Mouse (Mus musculus): ENCODE measurements around the gene D630036H23Rik. TPM values are rescaled to one million over a fixed set of nuclear protein-coding genes. Genes with fewer than 3 reads are reported as not detected.
"Not testable (repeated sequence)": the region's sequence is repeated elsewhere in the genome, so short reads cannot be mapped to it uniquely, and the experiment has no call there.

D630036H23Rik gene
- 1.1 and 1.2 TPM in 2 replicates for polyA plus RNA-seq (2015; fragmentation: Nextera tagmentation; extraction: Ambion mirVana)

DNA sequence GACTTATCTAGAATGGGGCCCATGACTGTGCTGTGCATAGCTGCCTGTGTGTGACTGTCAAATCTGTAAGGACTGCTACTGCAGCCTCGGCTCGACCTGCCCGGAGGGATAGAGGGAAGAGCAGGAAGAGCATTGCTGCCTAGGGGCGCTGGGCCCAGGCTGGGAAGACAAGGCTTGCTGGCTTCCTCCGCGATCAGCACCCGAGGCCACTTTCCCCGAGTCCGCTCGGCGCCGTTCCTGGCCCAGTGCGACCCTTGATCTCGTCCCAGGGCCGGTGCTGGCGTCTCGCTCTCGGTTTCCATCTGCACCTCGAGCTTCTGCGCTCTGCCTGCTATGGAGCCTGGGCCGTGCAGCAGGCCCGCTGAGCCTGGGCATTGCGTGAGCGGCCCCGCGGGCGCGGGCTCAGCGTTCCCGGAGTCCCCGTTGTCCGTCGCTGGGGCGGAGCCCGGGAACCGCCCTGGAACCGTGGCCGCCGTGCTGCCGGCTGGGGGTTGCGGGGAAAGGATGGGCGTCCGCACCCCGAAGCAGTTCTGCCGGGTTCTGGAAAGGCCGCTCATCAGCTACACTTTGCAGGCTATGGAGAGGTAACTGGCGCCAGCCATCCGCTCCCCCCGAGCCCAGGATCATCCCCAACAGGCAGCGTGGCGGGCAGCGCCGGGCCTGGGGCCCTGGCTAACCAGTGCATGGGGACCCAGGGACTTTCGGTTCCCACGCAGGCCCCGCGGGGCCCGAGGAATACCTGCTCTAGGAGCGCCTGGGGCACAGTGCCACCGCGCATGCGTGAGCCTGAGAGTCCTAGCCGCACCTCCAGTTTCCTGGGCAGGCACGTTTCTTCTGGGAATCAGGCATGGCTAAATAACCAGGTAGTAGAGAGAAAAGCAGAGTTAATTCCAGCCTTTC lies at the start of gene D630036H23Rik, which contains the start of gene Ispd:
Gene D630036H23Rik, minus strand, starts transcription at position 741 of the 900 bp plus-strand sequence.
Gene Ispd, plus strand, starts transcription at position 10 of the 900 bp plus-strand sequence.
- ATAC-seq (ENCODE audit: low read depth) = peak; percentile 96
- under 1% methylated on average over 64 of the region's 64 CpGs for WGBS

DNA sequence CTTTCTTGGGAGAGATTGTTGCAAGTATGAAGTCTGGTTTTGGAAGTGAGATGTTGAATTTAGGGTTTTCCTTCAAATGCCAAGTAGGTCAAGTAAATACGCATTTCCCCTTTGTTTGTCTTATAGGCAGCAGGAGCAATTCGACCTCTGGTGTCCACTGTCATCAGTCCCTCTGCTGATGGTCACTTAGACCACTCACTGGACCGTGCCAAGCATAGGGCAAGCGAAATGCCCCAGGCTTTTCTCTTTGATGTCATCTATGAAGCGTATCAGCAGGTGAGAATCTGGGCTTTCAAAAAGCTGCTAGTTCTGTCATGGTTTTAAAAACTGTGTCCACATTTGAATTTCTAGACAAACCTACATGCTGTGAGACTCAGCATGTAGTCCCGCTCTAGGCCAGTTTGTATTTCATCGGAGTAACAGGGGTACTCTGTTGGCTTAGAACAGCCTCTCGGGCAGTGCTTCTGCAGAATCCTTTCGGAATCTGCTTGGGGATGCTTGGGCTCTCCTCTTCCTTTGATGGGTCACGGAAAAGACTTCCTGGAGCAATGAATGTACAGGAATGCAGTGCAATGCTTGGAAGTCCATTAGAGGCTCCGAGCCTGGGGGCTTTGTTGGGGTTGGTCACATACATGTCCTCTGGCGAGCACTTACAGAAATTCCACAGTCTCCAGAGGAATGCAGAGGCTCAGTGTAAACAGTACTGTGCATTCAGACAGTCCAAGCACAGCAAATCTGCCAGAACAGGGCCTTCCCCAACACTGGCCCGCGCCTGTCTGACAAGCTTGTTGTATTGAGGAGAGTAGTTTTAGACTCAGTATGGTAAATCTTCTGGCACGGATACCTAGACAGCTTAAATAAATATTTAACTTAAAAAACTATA lies 44.4 kb upstream of the D630036H23Rik start:
- Histone ChIP-seq H3K9me3 (no peaks in the 10 kb centered on the region), H3K4me3 (no peak overlapping the region), H3K36me3 (no peaks in the 10 kb centered on the region), H3K9ac (no peak overlapping the region), H3K4me1 (replicated peaks) (peaks cover 16% of the 10 kb centered on the region; the same call in 1 of the 2 replicates), H3K27me3 (no peaks in the 10 kb centered on the region), H3K27ac (replicated peaks) (peak overlapping the region; percentile 6; the same call in 1 of the 2 replicates), H3K4me2 (no peak overlapping the region)
- WGBS = 48% methylated on average over 15 of the region's 15 CpGs
- no peak for ATAC-seq (ENCODE audit: low read depth)

More for the DNA sequence above, at the start of gene D630036H23Rik, which contains the start of gene Ispd:
- H3K4me3 ChIP-seq = peak within 1 kb of the TSS; percentile 53
- no peaks in the 10 kb centered on the region for H3K27me3 ChIP-seq
- H3K4me2 ChIP-seq = peak within 1 kb of the TSS; percentile 66
- peak within 1 kb of the TSS; percentile 96 for H3K27ac ChIP-seq (replicated peaks)
- no peaks in the 10 kb centered on the region for H3K9me3 ChIP-seq
- no peaks in the 10 kb centered on the region for H3K36me3 ChIP-seq
- peak within 1 kb of the TSS; percentile 91 for H3K9ac ChIP-seq
- H3K4me1 ChIP-seq (replicated peaks) = peaks cover 18% of the 10 kb centered on the region

DNA sequence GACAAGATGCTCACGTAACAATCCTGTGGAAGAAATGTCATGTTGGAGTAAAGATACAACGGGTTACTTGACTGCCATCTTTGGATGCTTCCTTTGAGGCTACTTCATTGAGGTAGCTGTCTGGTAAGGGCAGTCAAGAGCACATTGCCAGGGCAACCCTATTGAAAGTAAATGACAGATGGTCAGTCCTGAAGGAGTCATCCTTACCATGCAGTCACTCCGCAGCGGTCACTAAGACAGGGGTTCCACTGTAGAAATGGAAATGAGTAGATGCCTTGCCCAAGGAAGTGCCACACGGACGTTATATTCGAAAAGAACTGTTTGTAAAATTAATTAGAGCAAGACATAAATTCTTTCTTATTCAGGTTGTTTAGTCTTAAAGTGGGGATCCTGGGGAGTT lies 43.3 kb upstream of the D630036H23Rik start:
- Histone ChIP-seq H3K4me2 (no peak overlapping the region), H3K27ac (replicated peaks) (no peak overlapping the region), H3K9me3 (no peaks in the 10 kb centered on the region), H3K9ac (no peak overlapping the region), H3K36me3 (no peaks in the 10 kb centered on the region), H3K4me1 (replicated peaks) (peaks cover 16% of the 10 kb centered on the region; the same call in 1 of the 2 replicates), H3K4me3 (no peak overlapping the region), H3K27me3 (no peaks in the 10 kb centered on the region)
- WGBS = 26% methylated on average over 7 of the region's 7 CpGs
- ATAC-seq (ENCODE audit: low read depth) = no peak

DNA sequence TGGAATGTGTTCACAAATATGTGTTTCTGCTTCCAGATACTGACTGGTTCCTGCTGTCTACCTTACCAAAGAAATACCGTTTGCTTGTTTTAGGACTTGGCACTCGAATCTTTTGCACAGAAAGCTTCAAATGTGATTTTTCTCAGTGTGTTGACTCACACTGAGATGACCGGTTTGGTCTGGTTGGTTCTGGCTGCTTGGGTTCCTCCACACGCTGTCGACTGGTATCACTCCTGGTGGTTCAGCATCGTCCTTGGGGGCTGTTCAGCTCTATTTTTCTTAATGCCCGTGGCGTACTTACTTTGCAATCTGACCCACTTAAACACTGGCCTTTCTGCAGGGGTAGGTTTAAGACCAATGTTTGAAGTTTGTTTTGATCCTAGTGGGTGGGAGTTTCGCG lies 41.7 kb upstream of the D630036H23Rik start:
- Histone ChIP-seq H3K4me2 (no peak overlapping the region), H3K4me3 (no peak overlapping the region), H3K4me1 (replicated peaks) (peaks cover 16% of the 10 kb centered on the region; the same call in 1 of the 2 replicates), H3K9me3 (no peaks in the 10 kb centered on the region), H3K27me3 (no peaks in the 10 kb centered on the region), H3K36me3 (no peaks in the 10 kb centered on the region), H3K9ac (no peak overlapping the region), H3K27ac (replicated peaks) (no peak overlapping the region)
- 73% methylated on average over 10 of the region's 10 CpGs for WGBS
- ATAC-seq (ENCODE audit: low read depth) = no peak

DNA sequence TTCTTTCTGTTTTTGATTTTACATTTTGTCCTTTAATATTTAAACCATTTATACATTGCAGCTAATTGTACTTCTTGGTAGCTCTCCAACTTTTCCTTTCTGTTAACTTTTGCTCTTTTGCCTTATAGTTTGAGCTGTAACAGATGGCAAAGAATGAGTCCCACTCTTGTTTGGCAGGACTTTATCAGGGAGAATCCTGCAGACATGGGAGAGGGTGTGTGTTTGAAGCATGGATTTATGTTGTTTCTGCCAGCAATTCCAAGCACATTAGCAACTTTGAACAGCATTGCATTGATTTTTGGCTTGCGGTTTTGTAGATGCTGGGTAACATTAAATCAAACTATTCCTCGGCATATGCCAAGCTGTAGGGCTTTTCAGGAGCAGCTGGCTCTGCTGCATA lies 13.1 kb upstream of the D630036H23Rik start:
- 74% methylated on average over 2 of the region's 2 CpGs for WGBS
- no peaks in the 10 kb centered on the region for H3K27me3 ChIP-seq
- no peak overlapping the region for H3K4me3 ChIP-seq
- H3K4me2 ChIP-seq = no peak overlapping the region
- H3K9me3 ChIP-seq = peaks cover 11% of the 10 kb centered on the region; the same call in 1 of the 2 replicates
- H3K36me3 ChIP-seq = peaks cover 13% of the 10 kb centered on the region
- no peak overlapping the region for H3K27ac ChIP-seq (replicated peaks)
- no peaks in the 10 kb centered on the region for H3K4me1 ChIP-seq (replicated peaks)
- no peak overlapping the region for H3K9ac ChIP-seq
- ATAC-seq (ENCODE audit: low read depth) = no peak

DNA sequence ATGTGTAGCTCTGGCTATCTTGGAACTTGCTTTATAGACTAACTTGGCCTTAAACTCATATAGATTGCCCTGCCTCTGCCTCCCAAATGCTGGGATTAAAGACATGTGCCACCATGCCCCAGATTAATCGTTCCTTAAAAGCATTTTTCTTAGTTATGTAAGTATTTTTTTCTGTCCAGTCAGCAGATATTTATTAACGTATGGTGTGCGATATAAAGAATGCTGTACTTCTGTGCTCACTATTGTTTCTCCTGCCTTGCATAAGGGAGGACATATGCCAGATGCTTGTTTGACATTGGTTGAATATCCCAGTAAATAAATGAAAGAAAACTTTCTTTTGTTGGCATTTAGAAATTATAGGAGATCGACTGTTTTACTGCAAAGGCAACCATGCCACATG lies 5.0 kb upstream of the D630036H23Rik start:
- H3K4me2 ChIP-seq = no peak overlapping the region
- H3K9me3 ChIP-seq = no peaks in the 10 kb centered on the region
- H3K4me1 ChIP-seq (replicated peaks) = 0 out of 2 replicates have a peak, but pooled peaks cover 9% of the 10 kb centered on the region
- no peaks in the 10 kb centered on the region for H3K27me3 ChIP-seq
- H3K36me3 ChIP-seq = peaks cover 5% of the 10 kb centered on the region
- H3K4me3 ChIP-seq = no peak overlapping the region
- 90% methylated on average over 4 of the region's 4 CpGs for WGBS
- no peak overlapping the region for H3K9ac ChIP-seq
- no peak for ATAC-seq (ENCODE audit: low read depth)
- H3K27ac ChIP-seq (replicated peaks) = no peak overlapping the region

DNA sequence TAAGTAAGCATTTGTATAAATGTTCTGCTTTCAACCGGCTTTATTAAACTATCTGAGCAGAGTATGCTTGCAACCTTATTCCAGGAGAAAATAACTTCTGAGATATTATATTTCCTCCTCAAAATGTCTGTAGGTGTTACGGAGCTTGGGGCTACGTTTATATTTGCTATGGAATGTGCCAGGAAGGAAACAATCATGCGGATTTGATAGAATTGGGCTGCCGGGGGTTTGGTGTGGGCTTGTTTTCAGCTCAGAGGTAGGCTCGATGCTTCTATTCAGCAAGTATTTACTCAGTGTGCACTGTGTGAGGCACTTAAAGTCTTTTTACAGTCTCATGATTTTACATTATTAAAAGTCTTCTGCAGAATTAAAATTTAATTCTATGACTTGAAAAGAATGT lies 3.4 kb upstream of the D630036H23Rik start:
- Histone ChIP-seq H3K4me3 (no peak overlapping the region), H3K4me2 (no peak overlapping the region), H3K27me3 (no peaks in the 10 kb centered on the region), H3K36me3 (no peaks in the 10 kb centered on the region), H3K4me1 (replicated peaks) (peaks cover 18% of the 10 kb centered on the region), H3K9me3 (no peaks in the 10 kb centered on the region), H3K9ac (no peak overlapping the region), H3K27ac (replicated peaks) (no peak overlapping the region)
- ATAC-seq (ENCODE audit: low read depth) = no peak
- 77% methylated on average over 6 of the region's 6 CpGs for WGBS

DNA sequence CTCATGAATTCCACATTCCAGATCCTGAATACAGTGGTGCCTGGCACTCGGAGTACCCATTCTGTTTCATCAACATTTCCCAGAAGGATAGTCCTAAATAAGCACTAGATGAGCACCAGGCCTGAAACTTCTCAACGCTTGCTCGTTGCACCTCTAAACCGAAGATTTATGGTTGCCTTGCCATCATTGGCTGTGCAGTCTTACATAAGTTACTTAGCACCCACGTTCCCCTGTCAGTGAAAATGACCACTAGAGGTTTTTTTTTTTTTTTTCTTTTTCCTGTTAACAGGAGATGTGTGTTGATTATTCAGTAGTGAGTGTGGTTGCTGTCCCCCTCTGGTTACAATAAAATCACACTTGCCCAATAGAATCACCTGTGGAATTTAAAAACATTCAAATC lies 1.2 kb downstream of the D630036H23Rik start:
- Histone ChIP-seq H3K9ac (peak overlapping the region; percentile 91), H3K4me1 (replicated peaks) (peaks cover 18% of the 10 kb centered on the region), H3K36me3 (no peaks in the 10 kb centered on the region), H3K27ac (replicated peaks) (peak overlapping the region; percentile 96), H3K9me3 (no peaks in the 10 kb centered on the region), H3K4me2 (peak overlapping the region; percentile 66), H3K4me3 (peak overlapping the region; percentile 53; the same call in 1 of the 2 replicates), H3K27me3 (no peaks in the 10 kb centered on the region)
- ATAC-seq (ENCODE audit: low read depth) = no peak
- 29% methylated on average over 5 of the region's 5 CpGs for WGBS

DNA sequence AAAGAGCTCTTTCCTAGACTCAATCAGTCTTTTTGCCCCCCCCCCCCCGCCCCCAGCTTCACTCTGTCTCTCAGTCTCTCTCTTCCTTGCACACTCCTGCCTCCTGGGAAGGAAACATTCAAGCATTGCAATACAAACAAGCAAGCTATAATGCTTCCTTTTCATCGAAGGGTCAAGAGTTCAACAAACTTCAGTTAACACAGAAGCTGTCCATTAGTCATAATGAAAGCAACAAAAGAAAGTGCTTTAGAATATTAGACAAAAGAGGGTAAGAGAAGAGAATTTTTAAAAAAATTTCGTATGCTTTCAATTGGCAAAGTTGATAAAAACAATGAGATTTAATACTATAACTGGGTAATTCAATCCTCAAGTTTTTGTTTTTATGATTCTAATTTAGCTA lies 1.7 kb downstream of the D630036H23Rik start:
- Histone ChIP-seq H3K4me1 (replicated peaks) (peaks cover 18% of the 10 kb centered on the region), H3K36me3 (no peaks in the 10 kb centered on the region), H3K9ac (no peak overlapping the region), H3K27me3 (no peaks in the 10 kb centered on the region), H3K4me2 (no peak overlapping the region), H3K27ac (replicated peaks) (no peak overlapping the region), H3K9me3 (no peaks in the 10 kb centered on the region), H3K4me3 (no peak overlapping the region)
- no peak for ATAC-seq (ENCODE audit: low read depth)
- WGBS = 7% methylated on average over 3 of the region's 3 CpGs

DNA sequence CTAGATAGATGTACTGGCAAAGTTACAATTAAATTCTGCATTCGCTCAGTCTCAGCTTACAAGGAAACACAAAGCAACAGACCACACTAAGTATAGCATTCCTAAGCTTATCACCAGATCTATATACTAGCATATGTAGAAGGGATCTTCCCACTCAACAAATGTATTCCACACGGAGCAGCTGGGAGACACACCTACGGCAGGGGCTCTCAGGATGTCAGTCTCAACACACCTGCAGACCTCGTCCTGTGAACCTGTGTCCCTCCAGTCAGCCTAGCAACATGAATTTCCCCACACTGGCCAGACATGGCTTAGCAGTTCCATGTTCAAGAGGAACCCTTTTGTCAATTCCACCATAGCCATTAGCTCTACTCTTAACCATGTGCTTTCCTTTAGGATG lies 5.6 kb downstream of the D630036H23Rik start:
- H3K9ac ChIP-seq; H3K36me3 ChIP-seq; H3K27ac ChIP-seq (replicated peaks); H3K9me3 ChIP-seq; H3K4me2 ChIP-seq; H3K27me3 ChIP-seq; ATAC-seq (ENCODE audit: low read depth); H3K4me3 ChIP-seq; H3K4me1 ChIP-seq (replicated peaks): not testable (repeated sequence)
- 91% methylated on average over 3 of the region's 4 CpGs for WGBS

DNA sequence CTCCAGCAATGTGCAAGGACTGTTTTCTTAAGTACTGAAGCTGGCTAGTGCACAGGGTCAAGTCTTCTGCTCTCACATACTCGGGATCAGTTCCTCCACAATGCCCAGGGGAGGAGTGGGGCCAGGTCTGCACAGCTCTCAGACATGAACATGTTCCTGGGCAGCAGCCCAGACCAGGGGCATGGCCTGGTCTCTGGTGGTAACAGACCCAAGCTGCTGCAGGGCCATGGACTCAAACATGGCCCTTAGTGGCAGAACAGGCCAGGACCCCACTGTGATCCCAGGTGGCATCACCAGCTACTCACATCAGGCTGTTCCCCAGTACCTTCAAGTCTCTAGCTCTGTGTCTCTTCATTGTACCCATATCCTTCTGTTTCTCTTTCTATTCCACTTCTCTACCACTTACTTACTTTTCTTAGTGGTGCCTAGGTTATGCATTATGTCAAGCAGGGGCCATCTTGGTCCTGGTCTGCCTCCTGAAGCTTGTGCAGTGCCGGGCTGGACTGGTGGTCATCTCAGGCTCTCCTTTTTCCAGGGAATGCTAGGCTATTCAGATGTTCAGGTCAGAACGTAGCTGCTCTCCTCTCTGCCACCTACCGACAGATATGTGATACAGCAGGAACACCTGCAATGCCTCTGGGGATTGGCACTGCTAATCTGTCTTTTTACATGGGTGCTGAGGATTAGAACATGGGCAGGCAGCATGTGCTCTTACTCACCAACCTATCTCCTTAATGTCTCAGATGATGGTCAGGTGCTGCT lies 8.6 kb downstream of the D630036H23Rik start:
- Histone ChIP-seq H3K4me3 (no peak overlapping the region), H3K36me3 (no peaks in the 10 kb centered on the region), H3K4me2 (no peak overlapping the region), H3K27me3 (no peaks in the 10 kb centered on the region), H3K9ac (no peak overlapping the region), H3K9me3 (no peaks in the 10 kb centered on the region), H3K4me1 (replicated peaks) (no peaks in the 10 kb centered on the region), H3K27ac (replicated peaks) (no peak overlapping the region)
- 53% methylated on average over 4 of the region's 4 CpGs for WGBS
- ATAC-seq (ENCODE audit: low read depth) = no peak

All from neural tube, embryonic 13.5 days (tissue).